Mouse (Mus musculus) cortical plate, adult 2 months (tissue): ENCODE data around the gene Pitpnc1. TPM values are rescaled to one million over a fixed set of nuclear protein-coding genes. Genes with fewer than 3 reads are reported as not detected.

Experiments
- H3K27ac ChIP-seq: fragments of 200-500 bp; 2 replicates; pipeline ENCODE4 v1.5.1; 2012; ENCODE audit warnings: low read length, control low read depth, inconsistent platforms; ENCODE audit not compliant: insufficient read depth
- H3K4me1 ChIP-seq: fragments of 200-500 bp; 2 replicates; pipeline ENCODE4 v1.6.1; 2011; ENCODE audit warnings: low read length; ENCODE audit not compliant: control insufficient read depth, insufficient read depth
- H3K4me3 ChIP-seq: fragments of 200-500 bp; 2 replicates; pipeline ENCODE4 v1.5.1; 2011; ENCODE audit warnings: mild to moderate bottlenecking, low read length, control low read depth; ENCODE audit not compliant: insufficient read depth
- CTCF ChIP-seq: fragments of 200-500 bp; IDR thresholded peaks from 2 replicates; pipeline ENCODE4 v1.5.1; 2011; ENCODE audit warnings: mild to moderate bottlenecking, control low read depth, low read length; ENCODE audit not compliant: insufficient read depth; ENCODE audit errors: extremely low read depth
- POLR2A ChIP-seq: fragments of 200-500 bp; IDR thresholded peaks from 2 replicates; pipeline ENCODE4 v1.6.1; 2011; ENCODE audit warnings: mild to moderate bottlenecking, low read length, control low read depth; ENCODE audit not compliant: insufficient read depth; ENCODE audit errors: extremely low read depth
- polyA plus RNA-seq: library from polyadenylated mRNA; depleted of rRNA; stranded (reverse); fragments of >200 nt; gene quantifications from 2 replicates; pipeline ENCODE4 v1.2.3, GENCODE M21; 2012

Pitpnc1 gene
- polyA plus RNA-seq, 1 experiment, result 35.6 TPM

DNA sequence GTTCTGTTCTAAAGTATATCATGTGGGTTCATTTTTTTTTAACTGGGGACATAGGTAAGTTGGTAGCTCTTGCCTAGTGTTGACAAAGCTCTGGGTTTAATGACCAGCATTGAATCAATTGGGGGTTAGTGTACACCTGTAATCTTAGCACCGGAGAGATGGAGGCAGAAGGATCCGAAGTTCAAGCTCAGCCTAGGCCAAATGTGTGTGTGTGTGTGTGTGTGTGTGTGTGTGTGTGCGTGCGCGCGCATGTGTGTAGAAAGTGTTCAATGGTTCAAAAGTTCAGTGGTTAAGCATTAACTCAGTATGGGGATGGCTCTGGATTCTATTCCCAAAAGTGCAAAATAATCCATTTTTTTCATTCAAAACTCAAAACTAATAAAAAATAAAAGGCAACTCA is 93.2 kb downstream of the Pitpnc1 start:
- no peak for TF ChIP-seq POLR2A
- TF ChIP-seq CTCF, result no peak
- H3K4me1 ChIP-seq, result no peaks in the 10 kb centered on the region; the same call in 1 of the 2 replicates
- H3K27ac ChIP-seq, result no peak overlapping the region
- no peak overlapping the region for H3K4me3 ChIP-seq

DNA sequence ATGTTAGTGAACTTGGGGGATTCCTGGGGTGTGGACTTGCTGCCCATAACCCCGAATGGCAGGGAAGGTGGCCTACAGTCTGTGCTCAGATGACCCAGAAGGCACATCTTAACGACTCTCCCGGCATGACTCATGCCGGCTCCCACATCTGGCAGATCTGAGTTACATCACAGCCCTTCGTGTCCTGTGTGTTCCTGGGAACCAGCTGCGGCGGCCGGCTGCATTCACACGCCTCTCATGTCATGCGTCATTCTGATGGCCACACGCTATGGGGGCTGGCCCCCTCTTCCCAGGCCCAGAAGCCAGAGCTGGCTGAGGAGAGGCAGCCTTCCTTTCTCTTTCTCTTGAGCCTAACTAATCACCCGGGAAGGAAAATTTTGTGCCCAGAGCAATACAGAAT is 94.2 kb downstream of the Pitpnc1 start:
- Histone ChIP-seq H3K27ac (no peak overlapping the region), H3K4me1 (no peaks in the 10 kb centered on the region; the same call in 1 of the 2 replicates)
- TF ChIP-seq POLR2A (no peak), CTCF (no peak)

DNA sequence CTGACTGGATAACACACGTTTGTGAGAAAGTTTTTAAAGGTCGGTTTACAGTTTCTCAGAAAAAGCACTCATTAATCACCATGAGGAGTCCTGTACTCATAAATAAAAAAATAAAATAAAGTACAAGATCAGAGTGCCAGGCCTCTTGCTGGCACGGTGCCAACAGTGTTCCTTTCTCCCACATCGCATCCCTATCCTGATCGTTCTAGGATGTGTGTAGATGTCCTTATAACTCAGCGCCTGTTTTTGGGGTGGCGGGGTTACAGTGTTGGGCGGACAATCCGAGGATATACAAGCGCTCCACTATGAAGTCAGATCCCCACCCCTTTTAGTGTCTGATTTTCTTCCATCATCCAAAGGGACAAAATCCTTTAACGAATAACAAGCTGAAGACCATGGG is 94.7 kb downstream of the Pitpnc1 start:
- TF ChIP-seq POLR2A (no peak), CTCF (no peak)
- Histone ChIP-seq H3K4me3 (no peak overlapping the region), H3K4me1 (no peaks in the 10 kb centered on the region; the same call in 1 of the 2 replicates), H3K27ac (no peak overlapping the region)

More for the DNA sequence above, 94.2 kb downstream of the Pitpnc1 start:
- H3K4me3 ChIP-seq, result no peak overlapping the region

DNA sequence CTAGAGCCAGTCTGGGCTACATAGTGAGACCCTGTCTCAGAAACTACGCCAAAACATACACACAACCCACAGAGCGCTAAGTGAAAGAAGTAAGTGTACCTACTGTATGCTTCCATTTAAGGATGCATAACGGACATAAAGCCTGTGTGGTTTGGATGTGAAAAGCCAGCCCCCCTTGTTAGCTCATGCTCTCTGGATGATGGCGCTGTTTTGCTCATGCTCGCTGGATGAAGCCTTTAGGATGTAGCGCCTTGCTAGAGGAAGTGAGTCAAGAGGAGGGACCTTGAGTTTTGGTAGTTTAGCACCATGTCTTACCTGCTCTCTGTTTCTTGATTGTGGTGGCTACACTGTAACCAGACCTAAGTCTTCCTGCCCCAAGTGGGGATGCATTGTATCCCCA is 96.9 kb downstream of the Pitpnc1 start:
- H3K4me3 ChIP-seq, result no peak overlapping the region
- no peak for TF ChIP-seq CTCF
- TF ChIP-seq POLR2A, result no peak
- no peaks in the 10 kb centered on the region; the same call in 1 of the 2 replicates for H3K4me1 ChIP-seq
- H3K27ac ChIP-seq, result no peak overlapping the region

DNA sequence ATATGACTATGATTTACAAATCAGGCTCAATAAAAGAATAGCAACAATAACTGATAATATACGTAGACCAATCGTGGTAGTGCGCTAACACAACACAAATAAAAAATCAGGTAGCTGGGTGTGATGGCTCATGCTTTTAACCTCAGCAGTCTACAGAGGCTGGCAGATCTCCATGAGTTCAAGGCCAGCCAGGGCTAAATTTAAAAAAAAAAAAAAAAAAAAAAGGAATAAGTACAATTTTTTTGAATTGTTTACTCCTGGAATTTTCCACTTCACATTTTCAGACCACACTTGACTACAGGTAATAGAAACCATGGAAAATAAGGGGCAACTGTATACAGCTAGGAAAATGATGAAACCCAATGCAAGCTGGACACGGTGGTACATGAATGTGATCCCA is 97.3 kb downstream of the Pitpnc1 start:
- TF ChIP-seq POLR2A (no peak), CTCF (no peak)
- Histone ChIP-seq H3K4me1 (no peaks in the 10 kb centered on the region; the same call in 1 of the 2 replicates), H3K27ac (no peak overlapping the region), H3K4me3 (no peak overlapping the region)

DNA sequence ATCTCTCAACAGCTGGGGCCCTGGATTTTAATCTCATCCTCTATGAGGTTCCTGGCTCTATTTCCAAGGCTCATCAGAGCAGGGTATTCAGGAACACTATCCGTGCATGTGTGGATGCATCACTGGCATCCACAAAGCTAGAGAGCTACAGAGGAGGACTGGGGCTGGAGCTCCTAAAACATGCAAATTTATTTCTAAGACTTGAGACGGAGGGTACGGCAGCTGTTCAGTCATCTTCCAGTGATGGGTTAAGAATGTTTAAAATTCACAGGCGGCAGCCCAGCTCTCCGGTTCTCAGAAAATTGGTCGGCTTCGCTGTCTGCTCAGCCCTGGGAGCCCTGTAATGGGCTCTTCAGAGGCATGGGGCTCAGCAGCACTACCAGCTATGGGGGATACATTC is 97.8 kb downstream of the Pitpnc1 start:
- TF ChIP-seq POLR2A, result no peak
- no peak for TF ChIP-seq CTCF
- no peak overlapping the region for H3K27ac ChIP-seq
- H3K4me3 ChIP-seq, result no peak overlapping the region
- H3K4me1 ChIP-seq, result no peaks in the 10 kb centered on the region; the same call in 1 of the 2 replicates

DNA sequence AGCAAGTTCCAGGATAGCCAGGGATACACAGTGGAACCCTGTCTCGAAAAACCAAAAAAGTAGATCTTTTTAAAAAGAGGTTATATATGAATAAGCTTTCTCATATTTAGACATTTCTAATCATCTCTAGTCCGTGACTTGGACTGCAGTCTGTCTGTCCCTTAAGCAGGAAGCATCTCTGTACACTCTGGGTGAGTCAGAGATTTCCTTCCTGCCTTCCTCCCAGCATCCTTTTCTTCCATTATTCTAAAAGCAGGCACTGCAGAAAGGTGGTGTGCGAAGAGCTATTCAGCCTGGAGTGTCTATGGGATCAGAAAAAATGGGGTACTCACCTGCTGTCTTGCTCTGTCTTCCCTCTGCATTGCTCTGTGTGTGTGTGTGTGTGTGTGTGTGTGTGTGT is 100.0 kb downstream of the Pitpnc1 start:
- H3K4me3 ChIP-seq, result no peak overlapping the region
- H3K4me1 ChIP-seq, result no peaks in the 10 kb centered on the region; the same call in 1 of the 2 replicates
- no peak for TF ChIP-seq CTCF
- no peak overlapping the region for H3K27ac ChIP-seq

DNA sequence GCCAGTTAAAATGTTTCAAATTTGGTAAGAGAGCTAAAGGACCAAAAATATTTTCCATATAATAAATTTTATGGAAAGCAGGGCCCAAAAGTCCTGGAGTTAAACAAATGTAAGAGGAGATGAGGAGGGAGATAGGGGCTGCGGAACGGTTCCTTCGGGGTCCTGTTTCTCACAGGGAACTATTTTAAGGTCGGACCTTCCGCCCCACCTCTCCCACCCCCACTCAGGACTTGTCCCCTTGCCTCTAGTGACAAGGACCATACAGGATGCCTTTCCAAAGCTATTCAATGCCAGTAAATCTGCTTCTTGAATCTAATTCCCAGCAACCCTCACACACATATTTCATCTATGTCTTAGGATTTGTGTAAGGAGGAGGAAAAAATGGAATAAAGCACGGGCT is 100.8 kb downstream of the Pitpnc1 start:
- no peak for TF ChIP-seq CTCF
- TF ChIP-seq POLR2A, result no peak
- Histone ChIP-seq H3K27ac (no peak overlapping the region), H3K4me3 (no peak overlapping the region), H3K4me1 (no peaks in the 10 kb centered on the region)

DNA sequence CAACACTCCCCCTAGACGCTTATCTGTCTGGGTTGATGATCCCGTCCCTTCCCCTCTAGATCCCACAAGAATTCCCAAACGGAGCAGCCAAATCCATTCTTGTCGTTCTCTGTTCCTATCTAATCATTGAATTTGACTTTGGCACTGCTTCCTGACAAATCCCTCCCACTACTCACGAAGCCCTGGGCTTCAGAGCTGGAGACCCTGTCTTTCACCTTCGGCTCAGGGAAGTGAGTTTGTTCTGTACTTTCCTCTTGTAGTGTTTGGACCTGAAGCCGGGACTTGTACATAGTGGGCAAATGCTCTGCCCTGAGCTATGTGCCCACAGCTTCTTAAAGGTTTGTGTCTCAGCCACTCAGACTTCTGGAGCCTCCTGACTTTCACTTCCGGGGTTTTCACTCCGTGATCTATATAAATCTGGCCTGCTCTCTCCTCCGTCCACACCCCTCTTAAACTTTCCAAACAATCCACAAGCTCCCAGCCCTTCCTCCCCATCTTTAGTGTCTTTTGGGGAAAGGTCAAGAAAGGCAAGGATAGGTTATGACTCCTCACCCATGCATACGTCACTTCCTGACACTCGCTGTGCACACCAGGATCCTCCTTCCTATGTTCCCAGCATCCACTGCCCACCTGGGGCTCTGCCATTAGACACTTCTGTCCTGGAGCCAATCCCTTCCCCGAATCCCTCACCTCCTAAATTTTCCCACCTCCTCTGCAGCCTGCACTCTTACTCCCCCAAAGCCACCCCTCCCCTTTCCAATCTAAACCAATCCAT is 104.4 kb downstream of the Pitpnc1 start:
- TF ChIP-seq POLR2A, result no peak
- TF ChIP-seq CTCF, result no peak
- no peak overlapping the region for H3K4me3 ChIP-seq
- H3K27ac ChIP-seq, result no peak overlapping the region
- no peaks in the 10 kb centered on the region for H3K4me1 ChIP-seq

DNA sequence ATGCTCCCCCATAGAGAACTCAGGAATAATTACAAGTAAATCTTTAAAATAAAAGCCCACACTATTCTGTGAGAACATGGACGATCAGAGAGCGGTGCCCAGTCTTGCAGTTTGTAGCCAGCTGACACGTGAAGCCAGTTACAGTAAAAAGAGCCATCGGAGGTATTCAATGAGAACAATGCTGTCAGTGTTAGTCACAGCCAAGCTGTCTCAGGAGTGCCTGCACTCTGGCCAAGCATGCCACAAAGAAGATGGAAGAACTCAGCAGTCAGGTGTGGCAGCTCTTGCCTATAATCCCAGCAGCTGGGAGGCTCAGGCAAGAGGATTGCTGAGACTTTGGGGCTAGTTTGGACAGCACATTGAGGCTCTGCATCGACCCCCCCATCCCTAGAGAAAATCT is 111.8 kb downstream of the Pitpnc1 start:
- Histone ChIP-seq H3K4me1 (peaks cover 5% of the 10 kb centered on the region; the same call in 1 of the 2 replicates), H3K4me3 (no peak overlapping the region), H3K27ac (no peak overlapping the region)
- TF ChIP-seq CTCF (no peak), POLR2A (no peak)

DNA sequence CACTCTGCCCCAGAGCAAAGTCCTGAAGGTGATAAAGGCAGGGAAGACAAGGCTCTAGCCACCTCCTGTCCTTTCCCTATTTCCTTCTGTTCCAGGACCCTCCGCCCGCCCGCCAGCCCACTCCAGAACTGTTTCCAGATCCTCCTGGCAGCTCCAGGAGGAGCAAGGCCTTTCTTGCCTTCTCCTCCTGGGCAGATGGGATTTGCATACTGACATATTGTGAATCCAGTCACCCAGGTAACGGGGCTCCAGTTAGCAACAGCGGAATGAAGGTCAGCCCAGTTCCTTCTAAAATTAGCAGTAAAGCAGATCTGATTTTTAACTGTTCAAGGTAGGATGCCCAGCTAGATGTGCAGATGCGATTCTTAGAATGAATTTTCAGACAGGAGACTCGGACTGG is 114.3 kb downstream of the Pitpnc1 start:
- no peak overlapping the region for H3K27ac ChIP-seq
- no peak for TF ChIP-seq CTCF
- no peak for TF ChIP-seq POLR2A
- H3K4me1 ChIP-seq, result peaks cover 5% of the 10 kb centered on the region; the same call in 1 of the 2 replicates
- H3K4me3 ChIP-seq, result no peak overlapping the region
